Mouse (Mus musculus) R1 (cell line): Measurements from ENCODE around the gene Tnnt2.

Experiments used
- DNase-seq: peaks from one replicate; pipeline ENCODE4 v3.0.0-alpha.2; 2018; ENCODE audit warnings: low read depth, low spot score

Tnnt2 gene

DNA sequence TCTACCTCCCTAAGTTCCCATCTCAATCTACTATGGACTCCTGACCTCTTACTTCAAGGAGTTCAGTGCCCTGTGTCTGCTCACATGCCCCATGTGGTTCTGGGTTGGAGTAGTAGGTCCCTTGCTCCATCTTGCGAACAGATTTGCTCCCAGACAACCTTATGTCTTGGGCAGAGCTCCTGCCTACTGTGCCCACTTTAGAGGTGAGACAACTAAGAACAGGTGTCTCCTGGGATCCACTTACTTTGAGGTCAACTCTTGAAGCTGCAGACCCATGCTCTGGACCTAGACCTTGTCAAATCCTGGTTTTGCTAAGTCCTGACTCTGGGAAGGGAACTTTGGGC lies 19.2 kb downstream of the Tnnt2 start:
- no peak for DNase-seq

DNA sequence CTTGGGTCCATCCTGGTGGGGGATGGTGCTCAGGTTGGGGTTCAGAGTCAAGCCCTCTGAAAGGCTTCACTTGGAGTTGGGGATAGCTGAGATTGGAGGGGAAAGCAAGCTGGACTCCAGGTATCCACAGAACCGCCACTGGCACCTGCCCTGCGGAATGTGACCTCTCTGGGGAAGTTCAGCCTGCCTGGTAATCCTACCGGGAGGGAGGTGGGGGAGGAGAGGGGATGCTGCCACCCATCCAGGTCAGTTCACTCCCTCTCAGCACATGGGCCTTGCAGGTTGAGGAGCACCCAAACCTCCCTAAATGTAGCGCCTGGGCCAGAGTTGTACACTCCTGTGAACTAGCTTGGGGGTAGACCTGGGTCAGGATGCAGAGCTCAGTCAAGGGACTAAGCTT lies 19.9 kb downstream of the Tnnt2 start:
- DNase-seq = no peak

DNA sequence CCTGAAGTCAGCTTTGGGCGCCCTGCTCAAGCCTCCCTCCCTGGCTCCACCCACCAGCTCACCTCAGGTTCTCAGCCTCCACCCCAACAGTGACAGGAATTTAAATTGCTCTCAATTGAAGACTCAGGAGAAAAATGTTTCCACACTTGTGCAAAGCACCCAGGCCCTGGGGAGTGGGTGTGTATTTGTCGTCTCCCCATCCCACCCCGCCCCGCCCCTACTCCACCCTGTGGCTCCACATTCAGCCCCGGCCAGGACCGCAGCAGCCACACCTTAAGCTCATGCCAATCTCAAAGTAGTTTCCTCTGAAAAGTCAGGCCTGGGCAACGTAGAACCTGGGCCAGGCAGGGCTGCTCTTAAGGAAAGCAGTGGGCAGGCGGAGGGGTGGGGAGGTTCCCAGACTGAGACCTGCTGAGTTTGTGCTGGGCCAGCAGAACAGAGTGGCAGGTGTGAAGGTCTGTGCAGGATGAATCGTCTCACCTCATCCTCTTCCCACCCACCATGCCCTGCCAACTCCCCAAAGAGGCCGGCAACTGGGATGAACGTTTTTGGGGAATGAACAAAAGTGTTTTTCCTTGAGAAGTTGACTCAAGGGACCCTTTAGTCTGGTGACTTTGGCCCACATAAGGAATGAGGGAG lies 21.1 kb downstream of the Tnnt2 start:
- peak; percentile 51 for DNase-seq

DNA sequence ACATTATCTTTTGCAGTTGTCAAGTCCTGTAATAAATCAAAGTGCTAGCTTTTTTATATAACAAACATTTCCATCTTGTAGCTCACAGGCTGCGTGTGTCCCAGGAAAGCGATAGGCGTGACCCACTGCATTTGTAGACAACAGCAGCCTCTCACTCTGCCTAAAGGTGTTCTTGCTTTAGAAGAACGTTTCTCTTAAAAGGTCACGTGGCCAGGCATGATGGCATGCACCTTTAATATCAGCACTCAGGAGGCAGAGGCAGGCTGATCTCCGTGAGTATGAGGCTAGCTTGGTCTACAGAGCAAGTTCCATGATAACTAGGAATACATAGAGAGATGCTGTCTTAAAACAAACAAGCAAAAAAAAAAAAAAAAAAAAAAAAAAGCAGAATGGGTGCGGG lies 22.4 kb downstream of the Tnnt2 start:
- DNase-seq = no peak

DNA sequence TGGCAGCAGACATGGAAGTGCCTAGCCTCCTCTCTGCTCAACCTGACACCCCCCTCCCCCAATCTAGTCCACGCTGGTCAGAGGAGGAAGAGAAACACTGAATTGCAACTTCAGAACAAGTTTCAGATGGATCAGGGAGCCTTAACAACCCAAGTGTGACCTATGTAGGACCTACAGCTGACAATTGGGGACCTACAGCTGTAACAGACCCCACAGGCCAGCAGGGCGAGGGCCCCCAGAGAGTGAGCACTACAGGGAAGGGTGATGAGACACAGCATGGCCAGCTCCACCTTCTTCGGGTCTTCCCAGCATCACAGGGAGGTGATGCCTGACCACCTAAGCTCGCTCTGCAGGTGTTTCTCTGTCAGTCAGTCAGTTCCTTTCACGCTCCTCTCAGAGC lies 24.9 kb downstream of the Tnnt2 start:
- no peak for DNase-seq

DNA sequence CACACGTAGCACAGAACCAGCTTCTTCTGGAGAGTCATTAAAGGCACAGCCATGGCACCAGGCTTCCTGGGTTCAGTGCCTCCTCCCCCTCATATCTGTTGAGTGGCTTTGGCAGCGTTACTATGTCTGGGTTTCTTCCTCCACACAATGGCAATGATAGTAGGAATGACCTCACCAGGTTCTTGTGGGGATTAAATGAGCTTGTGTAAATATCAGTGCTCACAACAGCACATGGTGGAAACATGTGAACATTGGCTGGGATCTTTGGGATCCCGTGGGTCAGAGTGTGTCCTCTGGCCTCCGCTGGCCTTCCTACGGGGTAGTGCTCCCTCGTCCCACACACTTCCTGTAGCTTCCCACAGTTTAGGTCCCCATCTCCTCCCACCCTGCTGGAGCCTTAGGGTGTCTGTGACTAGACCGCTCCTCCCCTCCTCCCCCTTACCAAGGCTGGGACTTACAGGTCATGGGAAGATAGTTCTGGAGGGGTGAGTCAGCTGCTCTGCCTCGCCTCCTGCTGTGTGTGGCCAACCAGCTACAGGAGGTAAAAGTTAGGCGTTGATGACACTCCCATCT lies 25.9 kb downstream of the Tnnt2 start:
- no peak for DNase-seq

DNA sequence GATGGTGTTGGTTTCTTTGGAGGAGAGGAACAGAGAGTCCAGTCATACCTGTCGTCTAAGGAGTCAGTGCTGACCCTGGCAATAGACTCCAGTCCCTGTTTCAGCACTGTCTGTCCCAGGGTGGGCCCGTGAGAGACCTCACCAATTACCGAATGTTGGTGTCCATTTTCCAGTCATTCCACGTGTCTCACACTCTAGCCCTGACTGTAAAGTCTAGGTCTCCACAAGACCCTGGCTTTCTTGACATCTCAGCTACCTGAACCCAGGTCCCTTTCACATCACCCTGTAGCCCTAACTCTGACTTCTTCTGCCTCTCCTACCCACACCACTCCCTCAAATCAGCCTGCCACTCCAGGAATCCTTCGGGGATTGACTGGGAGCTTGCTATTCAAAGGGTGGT lies 26.4 kb downstream of the Tnnt2 start:
- no peak for DNase-seq

GRCm38 (mm10) chr1:135863786-135864335 lies 27.7 kb downstream of the Tnnt2 start:
- no peak for DNase-seq

GRCm38 (mm10) chr1:135864830-135865229 lies 28.7 kb downstream of the Tnnt2 start:
- DNase-seq = no peak

- DNase-seq = peak; percentile 76
Measured at GRCm38 (mm10) chr1:135865518-135866194, 29.5 kb downstream of the Tnnt2 start.

DNA sequence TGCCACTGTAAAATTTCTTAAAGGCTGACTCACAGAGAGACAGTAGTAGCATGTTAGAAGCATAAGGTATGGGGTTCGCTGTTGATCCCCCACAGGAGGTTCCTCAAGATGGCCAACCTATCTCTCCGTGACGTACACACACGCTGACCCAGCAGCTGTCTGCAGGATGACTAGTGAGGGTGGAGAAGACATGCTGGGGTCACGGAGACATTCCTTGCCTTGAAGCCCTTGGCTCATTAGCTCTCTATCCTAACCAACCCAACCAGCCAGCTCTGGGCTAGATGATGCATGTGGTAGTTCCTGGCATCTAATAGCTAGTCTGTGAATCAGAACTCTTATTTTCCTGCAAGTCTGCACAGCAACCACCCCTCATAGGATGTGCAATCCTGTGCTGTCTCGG lies 32.4 kb downstream of the Tnnt2 start:
- DNase-seq = no peak

DNA sequence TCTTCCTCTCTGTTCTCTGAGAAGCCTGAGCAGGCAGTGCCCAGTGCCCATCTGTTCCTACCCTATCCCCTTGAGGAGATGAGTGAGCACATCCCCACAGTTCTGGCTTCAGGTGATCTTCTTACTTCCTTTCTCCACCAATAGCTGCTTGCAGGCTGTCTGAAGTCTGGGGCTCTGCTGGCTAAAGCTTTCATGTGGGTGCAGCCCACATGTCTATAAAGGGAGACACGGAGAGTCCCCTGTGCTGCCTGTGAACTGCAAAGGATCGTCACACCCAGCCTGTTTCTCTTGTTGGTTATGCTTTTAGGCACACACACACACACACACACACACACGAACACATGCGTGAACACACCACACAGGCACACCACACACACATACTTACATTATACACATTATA lies 36.8 kb downstream of the Tnnt2 start:
- DNase-seq = no peak

- DNase-seq = no peak
Measured at GRCm38 (mm10) chr1:135877248-135877647, 41.1 kb downstream of the Tnnt2 start.

- DNase-seq = peak; percentile 72
Measured at GRCm38 (mm10) chr1:135882385-135883109, 46.4 kb downstream of the Tnnt2 start.

- no peak for DNase-seq
Measured at GRCm38 (mm10) chr1:135889461-135890185, 53.5 kb downstream of the Tnnt2 start.

DNA sequence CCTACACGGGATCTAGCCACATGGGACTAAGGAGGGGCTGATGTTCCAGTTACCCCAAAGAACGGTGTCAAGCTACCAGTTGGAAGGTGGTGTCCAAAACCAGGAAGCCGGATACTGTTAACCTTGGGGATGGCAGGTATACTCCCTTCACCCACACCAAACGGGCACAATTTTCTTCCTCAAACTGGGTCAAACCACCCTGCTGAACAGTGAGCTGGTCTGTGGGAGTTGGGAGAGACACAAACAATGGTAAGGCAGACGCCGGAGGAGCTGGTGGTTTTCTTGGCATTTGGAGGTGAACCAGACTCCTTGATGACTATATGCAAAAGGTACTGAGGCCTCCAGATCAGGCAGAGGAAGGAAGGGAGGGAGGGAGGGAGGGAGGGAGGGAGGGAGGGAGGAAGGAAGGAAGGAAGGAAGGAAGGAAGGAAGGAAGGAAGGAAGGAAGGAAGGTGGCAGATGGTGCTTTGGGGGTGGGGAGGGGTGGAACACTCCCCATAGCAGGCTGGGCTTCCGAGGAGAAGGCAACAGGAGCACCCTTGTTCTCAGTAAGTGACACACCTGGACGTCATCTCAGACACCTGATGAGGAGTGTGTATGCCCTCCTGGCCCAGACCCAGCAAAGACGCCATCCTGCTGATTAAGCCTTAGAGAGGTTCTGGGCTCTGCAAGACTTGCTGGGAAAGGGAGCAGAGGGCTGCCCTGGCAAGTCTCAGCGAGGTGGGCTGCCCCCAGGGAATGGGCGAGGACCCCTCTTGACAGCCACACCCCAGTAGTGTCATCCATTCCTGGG lies 55.5 kb downstream of the Tnnt2 start:
- no peak for DNase-seq

GRCm38 (mm10) chr1:135892233-135892632 lies 56.1 kb downstream of the Tnnt2 start:
- no peak for DNase-seq

DNA sequence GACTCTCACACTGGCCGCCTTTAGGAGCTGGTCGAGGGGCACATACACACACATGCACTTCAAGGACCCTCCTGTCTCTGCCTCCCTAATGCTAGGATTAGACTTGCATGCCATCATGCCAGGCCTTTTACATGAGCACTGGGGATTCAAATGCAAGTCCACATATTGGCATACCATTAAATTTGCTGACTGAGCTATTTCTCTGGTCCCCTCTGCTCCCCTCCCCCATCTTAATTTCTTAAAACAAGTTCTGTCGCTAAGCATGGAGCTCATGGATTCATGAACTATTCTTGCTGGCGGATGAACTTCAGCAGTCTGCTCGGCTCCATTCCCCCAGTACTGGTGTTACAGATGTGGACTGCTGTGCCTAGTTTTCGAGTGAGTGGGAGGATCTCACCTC lies 56.6 kb downstream of the Tnnt2 start:
- no peak for DNase-seq

GRCm38 (mm10) chr1:135893377-135893776 lies 57.2 kb downstream of the Tnnt2 start:
- DNase-seq = no peak

DNA sequence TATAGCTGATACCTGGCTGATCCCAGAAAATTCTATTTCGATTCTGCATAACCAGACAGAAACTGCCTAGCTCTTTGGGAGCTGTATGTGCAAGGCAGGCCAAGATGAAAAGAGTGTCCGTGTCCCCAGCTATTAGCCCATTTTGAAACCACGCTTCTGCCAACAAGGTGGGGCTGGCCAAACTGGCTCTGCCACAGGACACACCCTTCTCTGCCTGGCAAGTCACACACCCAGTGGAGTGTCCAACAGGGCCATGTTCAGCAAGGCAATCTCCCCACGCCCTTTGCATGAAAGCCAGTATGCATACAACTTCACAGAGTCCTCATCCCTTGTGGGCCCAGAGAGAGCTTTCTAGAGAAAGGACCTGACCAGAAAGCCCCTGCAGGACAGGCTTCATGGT lies 59.2 kb downstream of the Tnnt2 start:
- no peak for DNase-seq

GRCm38 (mm10) chr1:135899295-135899694 lies 63.1 kb downstream of the Tnnt2 start:
- no peak for DNase-seq
